26 mouse cellular contexts compared by ENCODE assay signal in genomic region chr4:136449795-136450194, GRCm38 (mm10). TPM values are rescaled to one million over a fixed set of nuclear protein-coding genes. Genes with fewer than 3 reads are reported as not detected.
"Had no signal": no experiment of that assay in that cellular context is flagged by ENCODE, and none has a peak within 500 bp of the region (broad histone marks: within the 10 kb centered on the region; RNA-seq: fewer than 3 reads in every experiment).

No protein-coding gene starts in this region.

- H3K36me3 ChIP-seq: midbrain, embryonic 10.5 days; midbrain, embryonic 12.5 days; neural tube, embryonic 13.5 days; neural tube, embryonic 15.5 days; stomach, embryonic 15.5 days had no signal

- H3K9ac ChIP-seq: lung, embryonic 14.5 days; midbrain, embryonic 12.5 days; neural tube, embryonic 13.5 days; neural tube, embryonic 15.5 days; stomach, embryonic 15.5 days had no signal

- H3K27ac ChIP-seq: midbrain, embryonic 10.5 days; midbrain, embryonic 12.5 days; neural tube, embryonic 13.5 days; neural tube, embryonic 15.5 days; stomach, embryonic 15.5 days; stomach, postnatal 0 days had no signal

- H3K4me1 ChIP-seq: stomach, embryonic 15.5 days had no signal

- H3K4me2 ChIP-seq: lung, embryonic 14.5 days; midbrain, embryonic 12.5 days; neural tube, embryonic 13.5 days; neural tube, embryonic 15.5 days; stomach, embryonic 15.5 days had no signal

- H3K9me3 ChIP-seq: midbrain, embryonic 10.5 days; midbrain, embryonic 12.5 days; neural tube, embryonic 13.5 days; neural tube, embryonic 15.5 days; stomach, embryonic 15.5 days had no signal

- H3K27me3 ChIP-seq: midbrain, embryonic 12.5 days; neural tube, embryonic 13.5 days; neural tube, embryonic 15.5 days; stomach, embryonic 15.5 days had no signal

- ATAC-seq: midbrain, embryonic 16.5 days had no signal

- H3K4me3 ChIP-seq: midbrain, embryonic 10.5 days; midbrain, embryonic 12.5 days; myocyte; neural tube, embryonic 13.5 days; neural tube, embryonic 15.5 days; stomach, embryonic 15.5 days had no signal

- DNase-seq: lung, adult 18-20 months; lung, embryonic 14.5 days; lung, postnatal 14 days; lung, postnatal 4 days; midbrain, embryonic 14.5 days; retina, postnatal 1 day; right cerebral cortex, adult 18-20 months; right cerebral cortex, postnatal 25 days; right cerebral cortex, postnatal 4 days; thymus, adult 2 months; thymus, postnatal 25 days; thymus, postnatal 4 days had no signal

RNA-seq across cellular contexts. Expression of gene 6030445D17Rik, which starts 12.3 kb away (rescaled TPM):
- total RNA-seq: megakaryocyte-erythroid progenitor cell, adult 5-6 weeks had no signal
- polyA plus RNA-seq: testis, adult 2 months had no signal

RNA-seq across cellular contexts. Expression of gene Htr1d, which starts 26.5 kb away (rescaled TPM):
- total RNA-seq: megakaryocyte, adult 5-6 weeks; megakaryocyte-erythroid progenitor cell, adult 5-6 weeks had no signal
- polyA plus RNA-seq: liver, embryonic 16.5 days; lung, embryonic 14.5 days; lung, embryonic 16.5 days; spleen, adult 2 months had no signal
